ENCODE assay signal across 8 mouse cellular contexts in genomic region chr6:28537851-28538527, GRCm38 (mm10).
A peak's percentile ranks its signal among the peaks of the same experiment; 100 is the strongest.
DNase-seq lines count a peak whose midpoint lies in the region.

No protein-coding gene starts in this region.

- intact Hi-C loops in left cerebral cortex, postnatal 36 days (cut with DNase I), result loop anchor here (10.0 kb wide), 1 partner anchor 357 kb away; no protein-coding TSS in a partner anchor
- intact Hi-C loops in gastrocnemius, postnatal 36 days (cut with DNase I), result loop anchor here (10.0 kb wide), 1 partner anchor 607 kb away; no protein-coding TSS in a partner anchor

- peak; percentile 9 for DNase-seq in kidney, postnatal 14 days
- no peak for DNase-seq in kidney, postnatal 25 days
- DNase-seq in frontal cortex, postnatal 10 days (ENCODE audit: low spot score in 2 of 2), result peak; percentile 37 to 44
- peak; percentile 75 to 77 for DNase-seq in left cerebral cortex, postnatal 36 days (ENCODE audit: low spot score in 2 of 2)
- DNase-seq in right cerebral cortex, postnatal 25 days, result peak; percentile 70
- DNase-seq in gastrocnemius, postnatal 36 days, result no peak
- no peak for DNase-seq in kidney, postnatal 36 days
- DNase-seq in T-cell, adult 2 months (ENCODE audit: low spot score), result no peak

Comparison
In these comparisons a context has a peak if more than half of its experiments do, and no peak if none do; other contexts are left out.
1. DNase-seq: peak in kidney, postnatal 14 days (single experiment), frontal cortex, postnatal 10 days (2 of 2), left cerebral cortex, postnatal 36 days (2 of 2) and right cerebral cortex, postnatal 25 days (single experiment); none in kidney, postnatal 25 days (0 of 2), gastrocnemius, postnatal 36 days (0 of 2), kidney, postnatal 36 days (0 of 2) and T-cell, adult 2 months (single experiment).